Mouse (Mus musculus) erythroblast, adult 5-6 weeks (primary cell): ENCODE measurements at regions not wholly inside any gene's neighbourhood (a gene's known extent, or its start where the extent isn't known, plus 50 kb on each side); places are given as distances from the start of the nearest gene placed in this dataset.

Experiments used
- ATAC-seq: replicated peaks from 2 replicates; pipeline ENCODE4 v1.8.0; 2016; ENCODE audit warnings: moderate number of reproducible peaks, mild to moderate bottlenecking, moderate TSS enrichment, inconsistent platforms; ENCODE audit not compliant: poor library complexity, low FRiP score, severe bottlenecking

- ATAC-seq = no peak
Measured at GRCm38 (mm10) chr11:111682341-111682740, 616.4 kb downstream of the Kcnj2 start.

GRCm38 (mm10) chr11:111683909-111684308 lies 617.9 kb downstream of the Kcnj2 start:
- ATAC-seq = no peak

GRCm38 (mm10) chr11:111687769-111688168 lies 621.8 kb downstream of the Kcnj2 start:
- peak; percentile 81 for ATAC-seq

- no peak for ATAC-seq
Measured at GRCm38 (mm10) chr11:111688186-111688860, 622.4 kb downstream of the Kcnj2 start.

- ATAC-seq = no peak
Measured at GRCm38 (mm10) chr11:111689899-111690298, 623.9 kb downstream of the Kcnj2 start.

GRCm38 (mm10) chr11:111691512-111691911 lies 625.5 kb downstream of the Kcnj2 start:
- no peak for ATAC-seq

GRCm38 (mm10) chr11:111696668-111697067 lies 630.7 kb downstream of the Kcnj2 start:
- no peak for ATAC-seq

GRCm38 (mm10) chr11:111699862-111700261 lies 633.9 kb downstream of the Kcnj2 start:
- no peak for ATAC-seq

GRCm38 (mm10) chr11:111706882-111707281 lies 640.9 kb downstream of the Kcnj2 start:
- ATAC-seq = no peak

- ATAC-seq = no peak
Measured at GRCm38 (mm10) chr11:111715401-111715800, 649.4 kb downstream of the Kcnj2 start.

GRCm38 (mm10) chr11:111722276-111722675 lies 656.3 kb downstream of the Kcnj2 start:
- ATAC-seq = no peak

- no peak for ATAC-seq
Measured at GRCm38 (mm10) chr11:111728148-111728547, 662.2 kb downstream of the Kcnj2 start.

GRCm38 (mm10) chr11:111732096-111732495 lies 666.1 kb downstream of the Kcnj2 start:
- no peak for ATAC-seq

GRCm38 (mm10) chr11:111735446-111735845 lies 669.5 kb downstream of the Kcnj2 start:
- no peak for ATAC-seq

- no peak for ATAC-seq
Measured at GRCm38 (mm10) chr11:111735961-111736360, 670.0 kb downstream of the Kcnj2 start.

- no peak for ATAC-seq
Measured at GRCm38 (mm10) chr11:111743356-111743755, 677.4 kb downstream of the Kcnj2 start.

GRCm38 (mm10) chr11:111747262-111747946 lies 681.4 kb downstream of the Kcnj2 start:
- ATAC-seq = no peak

- no peak for ATAC-seq
Measured at GRCm38 (mm10) chr11:111747947-111748322, 682.0 kb downstream of the Kcnj2 start.

GRCm38 (mm10) chr11:111748496-111748895 lies 682.5 kb downstream of the Kcnj2 start:
- no peak for ATAC-seq

- no peak for ATAC-seq
Measured at GRCm38 (mm10) chr11:111754735-111755134, 688.8 kb downstream of the Kcnj2 start.

- no peak for ATAC-seq
Measured at GRCm38 (mm10) chr11:111763081-111763480, 697.1 kb downstream of the Kcnj2 start.
